Mouse (Mus musculus) embryonic facial prominence, embryonic 14.5 days (tissue): ENCODE measurements around the gene Hist1h4n. TPM values are rescaled to one million over a fixed set of nuclear protein-coding genes. Genes with fewer than 3 reads are reported as not detected.
"Not testable (repeated sequence)": the region's sequence is repeated elsewhere in the genome, so short reads cannot be mapped to it uniquely, and the experiment has no call there.

Experiments used
- ATAC-seq: fragments of 200-750 bp; cut with Nextera tagmentation; 2 replicates; pipeline ENCODE4 v1.8.0; 2017; ENCODE audit warnings: low read depth, moderate number of reproducible peaks, moderate TSS enrichment
- DNase-seq: peaks from one replicate; pipeline ENCODE4 v3.0.0-alpha.2; 2015; ENCODE audit warnings: low spot score
- H3K27ac ChIP-seq: fragments of 300-500 bp; sonication (generic); replicated peaks from 2 replicates; pipeline ENCODE4 v1.5.1; 2014; ENCODE audit warnings: low read depth, mild to moderate bottlenecking, low read length, moderate library complexity
- H3K27me3 ChIP-seq: fragments of 300-500 bp; sonication (generic); replicated peaks from 2 replicates; pipeline ENCODE4 v1.6.1; 2014; ENCODE audit warnings: low read length; ENCODE audit not compliant: control insufficient read depth, insufficient read depth
- H3K36me3 ChIP-seq: fragments of 300-500 bp; sonication (generic); 2 replicates; pipeline ENCODE4 v1.6.1; 2014; ENCODE audit warnings: low read length, mixed read lengths; ENCODE audit not compliant: control insufficient read depth, insufficient read depth
- H3K4me1 ChIP-seq: fragments of 300-500 bp; sonication (generic); 2 replicates; pipeline ENCODE4 v1.6.1; 2014; ENCODE audit warnings: antibody characterized with exemption, low read length; ENCODE audit not compliant: control insufficient read depth, insufficient read depth
- H3K4me2 ChIP-seq: fragments of 300-500 bp; sonication (generic); 2 replicates; pipeline ENCODE4 v1.6.1; 2014; ENCODE audit warnings: low read depth, mild to moderate bottlenecking, low read length, moderate library complexity, mixed read lengths
- H3K4me3 ChIP-seq: fragments of 300-500 bp; sonication (generic); 2 replicates; pipeline ENCODE4 v1.5.1; 2014; ENCODE audit warnings: low read depth, mild to moderate bottlenecking, low read length
- H3K9ac ChIP-seq: fragments of 300-500 bp; sonication (generic); 2 replicates; pipeline ENCODE4 v1.6.1; 2014; ENCODE audit warnings: low read depth, mild to moderate bottlenecking, low read length, moderate library complexity, mixed read lengths
- H3K9me3 ChIP-seq: fragments of 300-500 bp; sonication (generic); 2 replicates; pipeline ENCODE4 v1.6.1; 2016; ENCODE audit warnings: low read length; ENCODE audit not compliant: control insufficient read depth
- WGBS: fragments of 180-500 bp; shearing (Covaris S2); extraction: QIAGEN DNeasy Blood & Tissue Kit; methylation state at CpG from one replicate; pipeline ENCODE4 v1.1.7; 2014; 5-methylcytosine and 5-hydroxymethylcytosine counted together
- polyA plus RNA-seq: library from polyadenylated mRNA; unstranded; fragments of >200 nt; fragmentation: Nextera tagmentation; extraction: Ambion mirVana; gene quantifications from 2 replicates; pipeline ENCODE4 v1.2.1, GENCODE M21; 2014

Hist1h4n gene
- polyA plus RNA-seq: 14.1 and 16.4 TPM in 2 replicates

GRCm38 (mm10) chr13:21831418-21832394 lies at the start of gene Hist1h4n:
TSS of gene Hist1h4n (minus strand) at chr13:21832196.
- H3K27ac ChIP-seq, H3K4me1 ChIP-seq, DNase-seq, H3K9me3 ChIP-seq, H3K27me3 ChIP-seq, H3K36me3 ChIP-seq, H3K9ac ChIP-seq: not testable (repeated sequence)
- Histone ChIP-seq H3K4me3 (0 out of 2 replicates have a peak within 1 kb of the TSS, but pooled peaks have one; percentile 15), H3K4me2 (0 out of 2 replicates have a peak within 1 kb of the TSS, but pooled peaks have one; percentile 32)
- ATAC-seq: peak; percentile 83
- WGBS: 0% methylated on average over 5 of the region's 58 CpGs

- ATAC-seq (no peak), DNase-seq (no peak)
- H3K27ac ChIP-seq: no peak overlapping the region
- H3K9ac ChIP-seq: no peak overlapping the region
- H3K4me2 ChIP-seq: no peak overlapping the region
- no peaks in the 10 kb centered on the region for H3K27me3 ChIP-seq
- 79% methylated on average over 6 of the region's 6 CpGs for whole genome bisulfite sequencing
- H3K4me1 ChIP-seq: 0 out of 2 replicates have a peak, but pooled peaks cover 3% of the 10 kb centered on the region
- H3K9me3 ChIP-seq: no peaks in the 10 kb centered on the region
- H3K36me3 ChIP-seq: no peaks in the 10 kb centered on the region
- no peak overlapping the region for H3K4me3 ChIP-seq
Observed at GRCm38 (mm10) chr13:21880735-21881134, 48.7 kb upstream of the Hist1h4n start.

- WGBS: 61% methylated on average over 3 of the region's 3 CpGs
- not testable (repeated sequence) for H3K9ac ChIP-seq, ATAC-seq, H3K4me3 ChIP-seq, H3K4me2 ChIP-seq, H3K27me3 ChIP-seq, H3K9me3 ChIP-seq, DNase-seq, H3K27ac ChIP-seq, H3K4me1 ChIP-seq, H3K36me3 ChIP-seq
Observed at GRCm38 (mm10) chr13:21865503-21865902, 33.5 kb upstream of the Hist1h4n start.

GRCm38 (mm10) chr13:21861608-21862007 lies 29.6 kb upstream of the Hist1h4n start:
- Histone ChIP-seq H3K4me1 (no peaks in the 10 kb centered on the region), H3K27me3 (no peaks in the 10 kb centered on the region), H3K27ac (no peak overlapping the region), H3K36me3 (no peaks in the 10 kb centered on the region), H3K9me3 (no peaks in the 10 kb centered on the region), H3K9ac (no peak overlapping the region), H3K4me2 (no peak overlapping the region), H3K4me3 (no peak overlapping the region)
- DNase-seq (no peak), ATAC-seq (no peak)
- 17% methylated on average over 5 of the region's 5 CpGs for WGBS

- Histone ChIP-seq H3K9me3 (no peaks in the 10 kb centered on the region), H3K36me3 (no peaks in the 10 kb centered on the region), H3K9ac (peak overlapping the region; percentile 55), H3K27me3 (no peaks in the 10 kb centered on the region), H3K4me3 (peak overlapping the region; percentile 44), H3K4me1 (no peaks in the 10 kb centered on the region), H3K27ac (no peak overlapping the region), H3K4me2 (peak overlapping the region; percentile 59)
- DNase-seq (peak; percentile 72), ATAC-seq (peak; percentile 53; the same call in 1 of the 2 replicates)
- 3% methylated on average over 15 of the region's 15 CpGs for WGBS
Observed at GRCm38 (mm10) chr13:21855698-21856162, 23.7 kb upstream of the Hist1h4n start.

- Histone ChIP-seq H3K9ac (no peak overlapping the region), H3K4me1 (no peaks in the 10 kb centered on the region), H3K4me2 (peak overlapping the region; percentile 59), H3K4me3 (peak overlapping the region; percentile 44), H3K9me3 (no peaks in the 10 kb centered on the region), H3K27me3 (no peaks in the 10 kb centered on the region), H3K27ac (no peak overlapping the region), H3K36me3 (no peaks in the 10 kb centered on the region)
- ATAC-seq (peak; percentile 55), DNase-seq (peak; percentile 59)
- WGBS: under 1% methylated on average over 11 of the region's 11 CpGs
Observed at GRCm38 (mm10) chr13:21855146-21855545, 23.1 kb upstream of the Hist1h4n start.

GRCm38 (mm10) chr13:21852215-21852945 lies 20.4 kb upstream of the Hist1h4n start:
- 55% methylated on average over 3 of the region's 3 CpGs for WGBS
- no peak overlapping the region for H3K4me3 ChIP-seq
- ATAC-seq (no peak), DNase-seq (no peak)
- H3K36me3 ChIP-seq: no peaks in the 10 kb centered on the region
- no peak overlapping the region for H3K4me2 ChIP-seq
- H3K4me1 ChIP-seq: no peaks in the 10 kb centered on the region
- no peaks in the 10 kb centered on the region for H3K9me3 ChIP-seq
- no peak overlapping the region for H3K27ac ChIP-seq
- no peaks in the 10 kb centered on the region for H3K27me3 ChIP-seq
- no peak overlapping the region for H3K9ac ChIP-seq

GRCm38 (mm10) chr13:21850696-21851095 lies 18.7 kb upstream of the Hist1h4n start:
- H3K9me3 ChIP-seq, H3K36me3 ChIP-seq, DNase-seq, H3K9ac ChIP-seq, H3K4me3 ChIP-seq, ATAC-seq, H3K27me3 ChIP-seq, H3K4me2 ChIP-seq, H3K27ac ChIP-seq, H3K4me1 ChIP-seq: not testable (repeated sequence)
- 32% methylated on average over 1 of the region's 1 CpGs for WGBS
